Mouse (Mus musculus) heart, embryonic 11.5 days (tissue): ENCODE measurements around the gene Cit. TPM values are rescaled to one million over a fixed set of nuclear protein-coding genes. Genes with fewer than 3 reads are reported as not detected.

ENCODE experiments used
- ATAC-seq: fragments of 200-750 bp; cut with Nextera tagmentation; replicated peaks from 2 replicates; pipeline ENCODE4 v1.8.0; 2017; ENCODE audit warnings: moderate library complexity; ENCODE audit not compliant: insufficient number of reproducible peaks, low FRiP score, low TSS enrichment
- H3K27ac ChIP-seq: fragments of 300-500 bp; sonication (generic); 2 replicates; pipeline ENCODE4 v1.5.1; 2014; ENCODE audit warnings: mild to moderate bottlenecking, low read depth, low read length
- H3K27me3 ChIP-seq: fragments of 300-500 bp; sonication (generic); 2 replicates; pipeline ENCODE4 v1.6.1; 2014; ENCODE audit warnings: mild to moderate bottlenecking, low read length, mixed read lengths; ENCODE audit not compliant: control insufficient read depth, insufficient read depth
- H3K36me3 ChIP-seq: fragments of 300-500 bp; sonication (generic); 2 replicates; pipeline ENCODE4 v1.6.1; 2014; ENCODE audit warnings: mild to moderate bottlenecking, low read length, moderate library complexity, mixed read lengths; ENCODE audit not compliant: control insufficient read depth, insufficient read depth
- H3K4me1 ChIP-seq: fragments of 300-500 bp; sonication (generic); 2 replicates; pipeline ENCODE4 v1.6.1; 2014; ENCODE audit warnings: low read length; ENCODE audit not compliant: control insufficient read depth, insufficient read depth
- H3K4me2 ChIP-seq: fragments of 300-500 bp; sonication (generic); 2 replicates; pipeline ENCODE4 v1.6.1; 2014; ENCODE audit warnings: mild to moderate bottlenecking, moderate library complexity
- H3K4me3 ChIP-seq: fragments of 300-500 bp; sonication (generic); 2 replicates; pipeline ENCODE4 v1.5.1; 2014; ENCODE audit warnings: low read depth, low read length
- H3K9ac ChIP-seq: fragments of 300-500 bp; sonication (generic); 2 replicates; pipeline ENCODE4 v1.6.1; 2014; ENCODE audit warnings: mild to moderate bottlenecking, low read depth, low read length, moderate library complexity
- H3K9me3 ChIP-seq: fragments of 300-500 bp; sonication (generic); replicated peaks from 2 replicates; pipeline ENCODE4 v1.6.1; 2016; ENCODE audit warnings: low read length; ENCODE audit not compliant: control insufficient read depth
- WGBS: fragments of 180-500 bp; shearing (Covaris S2); extraction: QIAGEN DNeasy Blood & Tissue Kit; methylation state at CpG from one replicate; pipeline ENCODE4 v1.1.7; 2014; ENCODE audit not compliant: insufficient replicate concordance; 5-methylcytosine and 5-hydroxymethylcytosine counted together
- polyA plus RNA-seq: library from polyadenylated mRNA; unstranded; fragments of >200 nt; fragmentation: Nextera tagmentation; extraction: Ambion mirVana; gene quantifications from 2 replicates; pipeline ENCODE4 v1.2.1, GENCODE M21; 2014

Cit gene
- polyA plus RNA-seq, 1 experiment from 2014 or later = 33.1 TPM

GRCm38 (mm10) chr5:115859461-115859860 is 14.4 kb downstream of the Cit start:
- ATAC-seq = no peak
- Histone ChIP-seq H3K4me1 (no peaks in the 10 kb centered on the region), H3K36me3 (peaks cover 21% of the 10 kb centered on the region), H3K9ac (no peak overlapping the region), H3K27me3 (no peaks in the 10 kb centered on the region), H3K4me2 (no peak overlapping the region), H3K9me3 (no peaks in the 10 kb centered on the region), H3K27ac (no peak overlapping the region), H3K4me3 (no peak overlapping the region)
- WGBS = 82% methylated on average over 9 of the region's 9 CpGs

DNA sequence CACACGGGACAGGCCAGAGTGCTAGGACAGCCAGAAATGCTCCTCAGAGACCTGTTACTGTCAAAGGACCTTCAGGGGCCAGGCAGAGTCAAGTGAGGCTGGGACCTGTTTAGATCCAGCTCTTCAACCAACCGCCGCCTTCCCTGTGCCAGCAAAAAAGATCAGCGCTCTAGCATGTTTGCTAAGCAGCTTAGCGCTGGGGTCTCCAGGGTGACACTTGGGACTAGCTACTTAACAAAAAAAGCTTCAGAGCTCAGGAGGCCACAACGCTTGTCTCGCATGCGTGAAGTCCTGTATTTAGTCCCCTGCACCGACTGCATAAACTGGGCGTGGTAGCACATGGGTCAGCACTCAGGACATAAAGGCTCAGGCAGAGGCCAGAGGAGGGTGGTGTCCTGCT is 16.9 kb downstream of the Cit start:
- H3K9me3 ChIP-seq = no peaks in the 10 kb centered on the region
- H3K9ac ChIP-seq = no peak overlapping the region
- H3K4me2 ChIP-seq = no peak overlapping the region
- no peaks in the 10 kb centered on the region for H3K27me3 ChIP-seq
- ATAC-seq = no peak
- H3K27ac ChIP-seq = no peak overlapping the region
- WGBS = 91% methylated on average over 10 of the region's 10 CpGs
- peaks cover 11% of the 10 kb centered on the region for H3K4me1 ChIP-seq
- peaks cover 14% of the 10 kb centered on the region for H3K36me3 ChIP-seq
- no peak overlapping the region for H3K4me3 ChIP-seq

- Histone ChIP-seq H3K27me3 (no peaks in the 10 kb centered on the region), H3K36me3 (peaks cover 14% of the 10 kb centered on the region), H3K4me1 (peaks cover 11% of the 10 kb centered on the region), H3K4me3 (no peak overlapping the region), H3K27ac (no peak overlapping the region), H3K9ac (no peak overlapping the region), H3K4me2 (no peak overlapping the region), H3K9me3 (no peaks in the 10 kb centered on the region)
- WGBS = 94% methylated on average over 10 of the region's 10 CpGs
- no peak for ATAC-seq
Measured at GRCm38 (mm10) chr5:115862439-115862838, 17.4 kb downstream of the Cit start.

DNA sequence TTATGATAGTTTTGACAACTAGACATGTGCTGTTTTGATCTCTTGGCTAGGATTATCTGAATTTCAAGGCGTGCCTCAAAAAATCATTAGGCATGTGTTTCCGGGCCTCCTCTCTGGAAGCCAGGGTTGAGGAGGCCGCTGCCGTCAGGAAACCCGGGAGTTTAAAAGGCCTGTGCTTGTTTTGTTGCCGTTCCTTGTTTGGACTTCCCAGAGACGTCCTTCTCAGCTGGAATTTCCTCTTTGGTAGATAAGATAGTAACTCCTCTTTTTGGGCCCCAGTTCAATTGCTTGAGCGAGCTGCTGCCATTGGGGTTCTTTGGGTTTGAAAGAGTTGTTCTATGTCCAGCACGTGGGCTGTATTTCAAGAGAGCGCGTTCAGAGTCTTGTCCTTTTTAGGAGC is 21.2 kb downstream of the Cit start:
- 26% methylated on average over 11 of the region's 11 CpGs for WGBS
- H3K4me3 ChIP-seq = no peak overlapping the region
- peaks cover 6% of the 10 kb centered on the region for H3K36me3 ChIP-seq
- 0 out of 2 replicates have a peak overlapping the region, but pooled peaks have one; percentile 28 for H3K9ac ChIP-seq
- H3K27me3 ChIP-seq = no peaks in the 10 kb centered on the region
- H3K4me1 ChIP-seq = peaks cover 11% of the 10 kb centered on the region
- 0 out of 2 replicates have a peak overlapping the region, but pooled peaks have one; percentile 50 for H3K27ac ChIP-seq
- no peak for ATAC-seq
- no peaks in the 10 kb centered on the region for H3K9me3 ChIP-seq
- H3K4me2 ChIP-seq = no peak overlapping the region

DNA sequence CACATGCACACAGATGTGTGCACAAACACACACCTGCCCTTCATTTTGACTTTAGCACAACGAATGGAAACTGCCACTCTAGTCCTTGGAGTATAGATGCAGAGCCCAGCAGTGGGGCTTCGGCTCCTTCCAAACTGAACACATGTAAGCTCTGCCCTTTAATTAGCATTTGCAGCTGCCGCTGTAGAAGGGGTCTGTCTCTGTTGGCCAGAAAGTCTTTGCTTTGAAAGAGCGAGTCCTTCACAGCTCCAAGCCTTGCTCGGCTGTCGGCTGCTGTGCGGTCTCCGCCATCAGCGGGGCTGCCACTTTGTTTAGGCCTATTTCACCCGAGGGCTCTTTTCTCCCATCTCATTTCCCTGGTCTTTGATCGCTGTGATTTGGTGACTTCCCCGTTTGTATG is 23.5 kb downstream of the Cit start:
- Histone ChIP-seq H3K4me3 (no peak overlapping the region), H3K27me3 (no peaks in the 10 kb centered on the region), H3K36me3 (peaks cover 6% of the 10 kb centered on the region; the same call in 1 of the 2 replicates), H3K4me1 (peaks cover 11% of the 10 kb centered on the region), H3K4me2 (no peak overlapping the region), H3K9me3 (no peaks in the 10 kb centered on the region), H3K9ac (no peak overlapping the region), H3K27ac (no peak overlapping the region)
- ATAC-seq = no peak
- WGBS = 89% methylated on average over 12 of the region's 12 CpGs

GRCm38 (mm10) chr5:115869198-115869597 is 24.1 kb downstream of the Cit start:
- Histone ChIP-seq H3K4me1 (peaks cover 11% of the 10 kb centered on the region), H3K27ac (no peak overlapping the region), H3K27me3 (no peaks in the 10 kb centered on the region), H3K36me3 (peaks cover 3% of the 10 kb centered on the region), H3K9me3 (no peaks in the 10 kb centered on the region), H3K4me2 (no peak overlapping the region), H3K9ac (no peak overlapping the region), H3K4me3 (no peak overlapping the region)
- ATAC-seq = no peak
- WGBS = 94% methylated on average over 15 of the region's 15 CpGs

DNA sequence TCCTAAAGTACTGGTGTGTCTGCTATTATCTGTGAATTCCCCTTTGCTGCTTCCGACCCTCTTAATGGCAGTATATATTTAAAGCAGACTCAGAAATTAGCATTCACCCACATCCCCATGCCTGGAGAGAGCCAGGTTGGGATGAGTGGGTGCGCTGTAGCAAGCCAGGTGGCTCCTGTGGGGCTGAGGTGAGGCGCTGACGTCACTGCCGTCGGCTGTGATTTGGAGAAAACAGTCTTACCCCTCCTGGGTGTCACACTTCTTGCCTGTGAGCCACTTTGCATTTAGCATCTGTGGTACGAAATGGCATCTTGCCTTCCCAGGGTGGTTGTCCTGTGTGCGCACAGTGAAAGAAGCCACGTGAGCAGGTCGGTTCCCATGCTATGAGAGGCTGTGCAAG is 26.1 kb downstream of the Cit start:
- no peaks in the 10 kb centered on the region for H3K9me3 ChIP-seq
- no peak overlapping the region for H3K27ac ChIP-seq
- H3K9ac ChIP-seq = no peak overlapping the region
- H3K4me3 ChIP-seq = no peak overlapping the region
- H3K27me3 ChIP-seq = no peaks in the 10 kb centered on the region
- H3K36me3 ChIP-seq = peaks cover 11% of the 10 kb centered on the region
- 93% methylated on average over 10 of the region's 10 CpGs for WGBS
- no peak for ATAC-seq
- peaks cover 7% of the 10 kb centered on the region for H3K4me1 ChIP-seq
- no peak overlapping the region for H3K4me2 ChIP-seq

DNA sequence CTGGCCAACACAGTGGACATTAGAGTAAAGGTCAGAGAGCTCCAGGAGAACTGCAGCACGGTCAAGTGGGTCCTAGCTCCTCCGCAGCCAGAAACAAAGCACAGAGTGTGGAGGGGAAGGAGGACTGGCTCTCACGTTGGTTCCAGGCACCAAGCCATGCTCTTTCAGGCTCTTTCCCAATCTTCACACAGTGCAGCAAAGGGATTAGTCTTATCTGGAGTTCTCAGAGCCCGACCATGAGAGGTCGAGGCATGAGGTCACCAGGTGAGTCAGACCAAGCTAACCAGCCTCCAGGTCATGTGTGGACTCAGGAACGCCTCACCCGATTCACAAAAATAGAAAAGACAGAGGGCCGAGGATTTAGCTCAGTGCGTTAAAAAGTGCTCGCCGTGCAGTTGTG is 27.0 kb downstream of the Cit start:
- 71% methylated on average over 11 of the region's 11 CpGs for WGBS
- H3K27ac ChIP-seq = no peak overlapping the region
- no peak overlapping the region for H3K9ac ChIP-seq

GRCm38 (mm10) chr5:115872956-115873355 is 27.9 kb downstream of the Cit start:
- H3K9ac ChIP-seq = no peak overlapping the region
- WGBS = 86% methylated on average over 4 of the region's 4 CpGs
- H3K4me1 ChIP-seq = no peaks in the 10 kb centered on the region
- H3K4me3 ChIP-seq = no peak overlapping the region
- no peaks in the 10 kb centered on the region for H3K27me3 ChIP-seq
- no peak for ATAC-seq
- H3K27ac ChIP-seq = no peak overlapping the region
- peaks cover 11% of the 10 kb centered on the region for H3K36me3 ChIP-seq
- no peak overlapping the region for H3K4me2 ChIP-seq
- H3K9me3 ChIP-seq = no peaks in the 10 kb centered on the region

More for the DNA sequence above, 27.0 kb downstream of the Cit start:
- Histone ChIP-seq H3K4me2 (no peak overlapping the region), H3K27me3 (no peaks in the 10 kb centered on the region), H3K4me1 (no peaks in the 10 kb centered on the region), H3K36me3 (peaks cover 11% of the 10 kb centered on the region), H3K9me3 (no peaks in the 10 kb centered on the region), H3K4me3 (no peak overlapping the region)
- no peak for ATAC-seq
